Comparison of ENCODE assay signal across 27 mouse cellular contexts in genomic region chr11:43696623-43697022, GRCm38 (mm10).
"Had no signal": no experiment of that assay in that cellular context is flagged by ENCODE, and none has a peak within 500 bp of the region (broad histone marks: within the 10 kb centered on the region; RNA-seq: fewer than 3 reads in every experiment).

No protein-coding gene starts in this region.

- H3K4me1 ChIP-seq: heart, embryonic 13.5 days; heart, embryonic 15.5 days; hindbrain, embryonic 10.5 days; hindbrain, embryonic 12.5 days; limb, embryonic 13.5 days; limb, embryonic 15.5 days had no signal

- ATAC-seq: hindbrain, embryonic 16.5 days; intestine, embryonic 15.5 days; liver, embryonic 12.5 days had no signal

- H3K9ac ChIP-seq: heart, embryonic 13.5 days; heart, embryonic 15.5 days; hindbrain, embryonic 12.5 days; hindbrain, embryonic 14.5 days; intestine, embryonic 15.5 days; kidney, embryonic 15.5 days; limb, embryonic 13.5 days; limb, embryonic 15.5 days; liver, embryonic 12.5 days; liver, embryonic 14.5 days had no signal

- H3K27me3 ChIP-seq: heart, embryonic 13.5 days; heart, embryonic 15.5 days; hindbrain, embryonic 12.5 days; intestine, embryonic 15.5 days; kidney, embryonic 15.5 days; limb, embryonic 13.5 days; limb, embryonic 15.5 days; liver, embryonic 12.5 days had no signal

- DNase-seq: gastrocnemius, adult 2 months; gastrocnemius, postnatal 10 days; gastrocnemius, postnatal 25 days; heart, adult 2 months; heart, postnatal 4 days; kidney, adult 11 months; kidney, adult 2 months; kidney, adult 9 months; kidney, postnatal 14 days; kidney, postnatal 36 days; layer of hippocampus, postnatal 36 days; left cerebral cortex, postnatal 4 days; lung, adult 18-20 months had no signal

- H3K27ac ChIP-seq: gastrocnemius, adult 2 months; heart, adult 2 months; heart, embryonic 13.5 days; heart, embryonic 15.5 days; hindbrain, embryonic 10.5 days; hindbrain, embryonic 12.5 days; hindbrain, embryonic 14.5 days; intestine, embryonic 15.5 days; kidney, embryonic 15.5 days; kidney, postnatal 0 days; limb, embryonic 13.5 days; limb, embryonic 15.5 days; liver, embryonic 12.5 days; liver, embryonic 14.5 days had no signal

- H3K4me3 ChIP-seq: gastrocnemius, adult 2 months; heart, adult 2 months; heart, embryonic 13.5 days; heart, embryonic 15.5 days; hindbrain, embryonic 10.5 days; hindbrain, embryonic 12.5 days; intestine, embryonic 15.5 days; kidney, embryonic 15.5 days; limb, embryonic 13.5 days; limb, embryonic 15.5 days; liver, embryonic 12.5 days had no signal

- H3K4me2 ChIP-seq: heart, embryonic 11.5 days; heart, embryonic 13.5 days; heart, embryonic 15.5 days; hindbrain, embryonic 12.5 days; hindbrain, embryonic 14.5 days; intestine, embryonic 15.5 days; kidney, embryonic 15.5 days; limb, embryonic 13.5 days; limb, embryonic 15.5 days; liver, embryonic 12.5 days had no signal

- H3K9me3 ChIP-seq: heart, embryonic 13.5 days; heart, embryonic 15.5 days; hindbrain, embryonic 10.5 days; hindbrain, embryonic 12.5 days; intestine, embryonic 15.5 days; kidney, embryonic 15.5 days; limb, embryonic 15.5 days; liver, embryonic 12.5 days had no signal
